Mouse (Mus musculus) right cerebral cortex, adult 18-20 months (tissue): Measurements from ENCODE around the gene Klhl3.

Source experiments
- DNase-seq: peaks from one replicate; pipeline ENCODE4 v3.0.0; 2022; ENCODE audit warnings: mixed read lengths

Gene Klhl3

DNA sequence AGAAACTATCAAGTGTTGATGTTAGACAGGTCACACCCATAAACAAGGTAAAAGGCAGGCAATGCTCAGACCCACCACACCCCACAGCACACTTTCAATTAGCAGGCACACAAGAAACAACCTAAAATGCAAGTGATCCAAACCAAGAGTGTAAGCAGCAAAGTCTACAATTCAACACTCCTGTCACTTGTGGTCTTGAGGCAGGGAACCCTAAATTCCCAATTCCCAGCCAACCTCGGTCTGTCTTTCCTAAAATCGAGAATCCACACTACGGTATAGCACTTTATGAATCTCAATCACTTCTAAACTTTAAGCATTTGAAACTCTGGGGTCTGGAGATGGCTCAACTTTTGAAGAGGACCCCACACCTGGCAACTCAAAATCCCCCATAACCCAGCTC is 10.9 kb upstream of the Klhl3 start:
- DNase-seq = no peak

DNA sequence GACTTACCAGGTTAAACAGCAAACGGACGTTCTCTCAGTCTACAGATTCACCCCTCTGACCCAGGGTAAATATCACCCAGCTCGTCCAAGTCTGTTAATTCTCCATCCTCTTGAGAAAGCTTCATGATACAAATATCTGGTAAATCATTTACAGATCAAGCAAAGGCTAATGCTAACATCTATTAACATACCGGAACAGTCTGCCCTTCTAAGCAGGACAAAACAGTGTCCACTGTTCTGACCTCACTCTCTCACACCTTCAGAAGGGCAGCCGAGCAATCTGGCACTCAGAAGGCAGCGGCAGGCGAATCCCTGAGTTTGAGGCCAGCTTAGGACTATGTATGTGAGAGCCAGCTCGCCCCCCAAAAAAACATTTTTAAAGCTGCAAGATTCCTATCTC is 10.0 kb upstream of the Klhl3 start:
- DNase-seq = no peak

DNA sequence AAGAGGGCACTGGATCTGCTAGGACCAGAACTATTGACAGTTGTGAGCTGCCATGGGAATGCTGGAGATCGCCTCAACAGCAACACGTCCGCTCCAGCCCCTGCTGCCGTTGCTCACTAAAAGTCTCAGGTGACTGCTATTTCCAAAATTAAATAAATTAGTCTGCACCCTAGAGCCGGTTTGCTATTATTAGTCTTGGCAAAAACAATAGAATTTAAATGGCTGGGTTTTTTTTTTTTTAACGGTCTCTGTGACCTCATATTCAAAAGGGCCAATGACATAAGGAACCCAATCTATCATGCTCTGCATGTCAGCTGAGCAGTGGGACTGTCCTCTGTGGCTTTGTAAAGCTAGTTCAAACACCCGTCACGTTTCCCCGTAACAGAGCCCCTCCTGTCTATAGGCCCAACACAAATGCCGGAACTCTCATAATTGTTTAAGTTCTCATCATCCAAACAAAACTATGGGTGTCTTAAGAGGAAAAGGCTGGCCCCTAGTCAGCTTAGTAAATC is 9.4 kb upstream of the Klhl3 start:
- DNase-seq = no peak

DNA sequence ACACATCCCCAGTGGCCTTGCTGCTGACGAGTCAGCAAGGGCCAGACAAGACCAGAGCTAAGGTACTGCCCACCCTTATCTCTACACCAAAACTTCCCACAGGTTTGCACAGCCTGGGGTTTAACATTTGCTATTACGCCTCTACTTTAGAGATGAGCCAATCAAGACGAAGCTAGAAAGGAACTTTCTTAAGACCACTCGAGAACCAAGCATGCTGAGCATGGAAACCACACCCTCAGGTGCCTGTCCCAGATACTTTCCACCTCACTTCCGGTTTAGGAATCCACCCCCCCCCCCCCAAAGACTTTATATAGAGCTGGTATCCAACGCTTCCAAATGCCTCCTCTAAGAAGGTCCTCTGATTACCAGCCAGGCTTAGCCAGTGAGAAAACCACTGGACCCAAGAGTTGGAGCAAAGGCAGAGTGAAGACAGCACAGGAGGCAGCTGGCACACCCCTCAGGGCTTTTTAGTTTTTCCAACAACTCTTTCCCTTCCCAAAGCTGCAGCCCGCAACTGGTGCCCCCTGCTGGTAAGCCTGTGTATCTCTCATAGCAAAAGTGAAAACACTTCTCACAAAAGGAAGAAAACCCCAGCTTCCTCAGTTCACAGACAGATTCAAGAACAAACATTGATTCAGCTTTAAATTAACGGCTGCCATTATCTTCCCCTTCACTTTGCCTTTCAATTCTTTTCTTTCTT is 4.1 kb upstream of the Klhl3 start:
- no peak for DNase-seq

DNA sequence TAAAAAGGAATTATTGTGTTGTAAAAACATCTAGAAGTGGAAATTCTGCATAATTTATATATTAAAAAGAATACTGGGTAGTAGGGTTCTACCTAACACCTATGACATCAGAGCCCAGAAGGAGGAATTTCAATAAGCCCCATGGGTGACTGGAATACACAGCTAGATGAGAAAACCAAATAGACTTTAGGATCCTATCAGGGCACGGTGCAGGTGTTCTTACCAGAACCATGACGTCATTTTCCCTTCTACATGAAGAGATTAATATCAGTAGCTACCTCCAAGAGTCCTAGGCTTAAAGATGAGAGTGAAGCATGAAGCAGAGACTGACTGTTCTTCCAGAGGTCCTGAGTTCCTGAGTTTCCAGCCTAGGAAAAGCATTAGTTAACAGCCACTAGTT is 3.4 kb upstream of the Klhl3 start:
- DNase-seq = no peak

DNA sequence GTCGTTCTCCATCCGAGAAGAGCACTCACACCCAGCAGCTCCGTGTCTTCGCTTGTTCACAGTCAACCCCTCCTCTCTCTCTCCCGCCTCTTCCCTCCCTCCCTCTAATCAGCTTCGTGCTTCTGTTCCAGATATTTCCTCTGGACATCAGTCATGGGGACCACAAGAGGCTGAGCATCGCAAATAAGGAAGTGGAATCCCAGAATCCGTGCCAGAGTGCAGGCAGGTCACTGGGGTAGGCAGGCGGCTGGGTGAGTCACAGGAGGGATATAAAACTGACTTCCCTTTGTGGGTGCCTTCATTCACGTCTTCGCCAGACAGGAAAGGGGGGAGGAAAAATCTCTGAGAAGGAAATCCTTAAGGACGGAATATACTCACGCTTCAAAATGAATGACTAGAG is 1.8 kb upstream of the Klhl3 start:
- DNase-seq = no peak

DNA sequence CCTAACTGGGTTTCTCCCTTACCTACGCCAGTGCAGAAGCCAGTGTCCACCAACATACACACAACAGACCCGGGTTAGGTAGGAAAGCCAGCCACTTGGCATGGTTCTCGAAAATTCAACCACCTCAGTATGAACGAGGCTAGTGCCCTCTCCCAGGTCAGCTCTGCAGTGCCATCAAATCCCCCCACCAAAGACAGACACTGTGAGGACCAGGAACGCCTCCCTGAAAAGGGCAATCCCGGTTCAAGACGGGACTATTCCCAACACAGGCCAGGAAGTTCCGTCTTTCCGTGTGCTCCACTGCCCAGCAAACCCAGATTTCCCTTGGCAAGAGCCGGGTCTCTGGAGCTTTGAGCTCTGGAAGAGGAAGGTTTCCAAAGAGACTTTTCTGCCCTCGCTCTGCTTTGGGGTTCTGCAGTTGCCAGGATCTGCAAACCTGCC is 771 bp downstream of the Klhl3 start:
- DNase-seq = peak; percentile 20

DNA sequence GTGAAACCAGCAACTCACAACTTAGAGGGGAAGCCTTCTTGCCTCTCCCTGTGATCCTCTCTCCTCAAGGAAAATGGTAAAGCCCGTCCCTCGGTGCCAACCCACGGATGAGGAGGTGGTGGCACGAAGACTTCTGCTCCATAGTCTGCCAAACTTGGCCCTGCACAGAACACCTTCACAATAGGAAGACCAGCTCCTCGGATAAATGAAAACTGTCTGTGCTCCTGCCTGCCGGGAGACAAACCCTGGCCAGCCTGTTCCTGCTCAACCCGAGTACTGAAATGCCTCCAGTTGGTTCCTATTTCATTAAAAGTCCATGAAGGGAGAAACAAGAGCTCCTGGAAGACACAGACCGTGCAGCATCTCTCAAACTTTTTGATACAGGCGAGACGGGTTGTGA is 1.2 kb downstream of the Klhl3 start:
- DNase-seq = peak; percentile 69

DNA sequence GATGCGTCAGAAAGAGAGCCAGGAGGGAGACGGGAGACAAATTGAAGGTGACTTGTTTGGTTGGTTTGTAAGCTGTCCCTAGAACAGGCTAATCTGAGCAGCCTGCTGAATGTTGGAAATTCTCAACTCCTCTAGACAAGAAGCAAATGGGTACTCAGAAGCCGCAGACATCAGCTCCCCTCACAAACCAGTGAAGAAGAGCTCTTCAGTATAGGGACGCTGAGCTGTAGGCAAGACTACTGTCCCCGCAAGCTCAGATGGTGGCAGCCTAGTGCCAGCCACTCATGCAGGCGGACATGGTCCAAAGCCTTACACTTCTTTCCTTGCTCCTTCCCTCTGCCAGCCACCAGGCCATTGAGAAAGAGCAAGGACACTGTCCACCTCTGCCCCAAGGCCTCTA is 2.1 kb downstream of the Klhl3 start:
- peak; percentile 40 for DNase-seq

DNA sequence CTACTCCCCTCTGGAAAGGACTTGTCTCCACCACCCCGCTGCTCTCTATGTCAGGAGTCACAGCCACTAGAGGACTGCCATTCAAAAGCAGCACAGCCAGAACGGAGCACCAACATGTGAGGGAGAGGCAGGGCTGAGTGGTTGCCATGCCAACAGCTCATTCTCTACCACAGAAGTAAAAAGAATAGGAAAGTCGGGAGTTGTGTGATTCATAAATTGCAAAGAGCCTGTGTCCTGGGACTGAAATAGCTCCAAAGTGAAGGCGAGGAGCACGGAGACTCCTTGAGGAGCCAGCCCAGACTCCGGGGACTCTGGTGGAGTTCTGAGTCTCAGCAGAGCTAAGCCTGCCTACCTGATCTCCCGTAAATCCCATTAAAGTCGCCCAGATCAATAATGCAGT is 22.7 kb downstream of the Klhl3 start:
- DNase-seq = peak; percentile 88

DNA sequence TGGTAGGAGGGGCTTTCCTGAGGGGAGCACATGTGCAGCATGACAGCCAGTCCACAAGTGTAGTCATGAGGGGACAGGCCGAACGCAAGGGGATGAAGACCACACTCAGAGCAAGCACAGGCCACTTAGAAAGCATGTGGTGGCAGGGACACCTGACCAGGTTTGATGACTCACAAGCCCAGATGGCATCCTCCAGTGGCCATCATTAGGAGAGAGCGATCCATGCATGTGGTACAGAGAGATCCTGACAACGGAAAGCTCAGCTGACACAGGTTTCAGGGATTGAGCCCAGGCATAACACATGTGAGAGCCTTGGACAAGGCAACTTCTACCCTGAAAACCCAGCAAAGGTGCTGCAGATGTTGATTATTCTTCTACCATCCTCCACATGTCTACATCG is 29.0 kb downstream of the Klhl3 start:
- no peak for DNase-seq

DNA sequence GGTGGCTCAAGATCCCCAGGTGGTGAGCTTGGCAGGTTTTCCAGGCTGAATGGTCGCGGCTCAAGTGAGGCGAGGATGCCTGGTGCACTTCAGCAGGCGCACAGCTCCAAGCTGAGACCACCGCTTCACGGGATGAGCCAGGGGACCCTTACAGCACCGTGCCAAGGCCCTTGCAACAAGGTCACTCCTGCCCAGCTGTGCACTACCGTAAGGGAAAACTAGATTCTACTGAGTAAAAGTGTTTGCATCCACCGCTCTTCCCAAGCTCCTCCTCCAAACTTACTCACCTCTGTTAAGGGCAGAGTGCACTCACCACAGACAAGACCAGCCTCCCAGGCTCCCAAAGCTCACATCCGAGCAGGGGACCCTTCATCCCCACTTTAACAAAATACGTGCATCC is 29.9 kb downstream of the Klhl3 start:
- no peak for DNase-seq

DNA sequence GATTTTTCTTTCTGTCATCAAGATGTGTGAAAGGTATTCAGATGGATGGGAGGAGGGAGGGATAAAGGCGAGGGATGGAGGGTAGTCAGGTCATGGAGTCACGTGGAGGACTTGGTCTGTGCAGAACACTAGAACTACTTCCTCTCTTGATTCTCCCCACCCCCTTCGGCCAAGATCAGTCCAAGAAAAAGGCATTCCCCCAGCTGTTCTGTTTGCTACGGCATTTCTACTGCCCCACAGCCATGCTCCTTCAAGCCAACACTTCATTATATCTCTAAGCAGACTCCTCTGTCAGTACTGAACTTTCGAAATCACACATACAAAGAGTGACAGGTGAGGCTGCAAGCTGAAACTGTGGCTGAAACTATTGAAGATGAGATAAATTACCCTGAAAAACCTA is 30.3 kb downstream of the Klhl3 start:
- no peak for DNase-seq

DNA sequence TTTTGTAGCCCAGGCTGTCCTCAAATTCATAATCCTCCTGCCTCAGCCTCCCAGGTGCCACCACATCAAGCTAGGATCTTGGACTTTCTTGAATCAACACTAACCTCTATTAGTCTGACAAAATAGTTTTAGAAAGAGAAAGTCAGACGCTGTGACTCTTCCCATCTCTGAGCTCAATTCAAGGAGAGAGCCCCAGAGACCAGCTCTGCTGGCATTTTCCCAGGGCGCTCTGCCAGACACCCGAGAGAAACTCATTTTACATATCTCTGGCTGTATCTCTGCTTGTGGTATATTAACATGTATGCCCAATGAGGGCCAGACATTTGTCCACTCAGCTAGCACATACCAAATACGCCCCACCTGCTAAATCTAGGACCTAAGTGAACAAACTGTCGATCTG is 35.0 kb downstream of the Klhl3 start:
- no peak for DNase-seq

DNA sequence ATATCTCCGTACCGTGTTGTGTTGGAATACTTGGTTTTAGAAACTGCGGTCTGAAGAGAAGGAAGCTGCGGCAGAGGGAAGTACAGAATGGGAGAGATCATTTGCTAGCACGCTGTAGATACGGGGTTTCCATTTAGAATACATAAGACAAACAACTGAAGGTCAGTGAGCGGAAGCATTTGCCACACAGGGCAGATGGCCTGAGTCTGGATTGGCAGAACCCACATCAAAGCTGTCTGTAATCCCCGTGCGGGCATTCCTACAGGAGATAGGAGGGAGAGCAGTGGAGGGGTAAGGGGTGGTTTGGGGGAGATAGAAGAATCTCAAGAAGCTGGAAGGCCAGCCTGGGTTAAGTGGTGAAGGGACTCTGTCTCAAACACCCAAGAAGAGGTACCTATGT is 38.5 kb downstream of the Klhl3 start:
- no peak for DNase-seq

DNA sequence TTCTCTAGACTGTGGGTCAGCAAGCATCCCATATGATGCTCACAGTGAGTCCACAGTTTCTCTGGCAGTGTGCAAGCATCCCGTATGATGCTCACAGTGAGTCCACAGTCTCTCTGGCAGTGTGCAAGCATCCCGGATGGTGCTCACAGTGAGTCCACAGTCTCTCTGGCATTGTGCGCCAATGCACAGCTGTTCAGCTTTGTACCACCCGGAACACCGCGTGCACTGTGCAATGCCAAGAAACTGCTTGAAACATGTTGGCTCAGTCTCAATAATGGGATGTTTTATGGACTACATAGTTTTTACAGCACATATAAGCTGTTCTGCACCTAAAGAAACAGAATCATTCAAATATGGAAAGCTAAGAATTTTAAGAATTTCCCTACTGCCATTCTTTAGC is 38.9 kb downstream of the Klhl3 start:
- DNase-seq = peak; percentile 63

DNA sequence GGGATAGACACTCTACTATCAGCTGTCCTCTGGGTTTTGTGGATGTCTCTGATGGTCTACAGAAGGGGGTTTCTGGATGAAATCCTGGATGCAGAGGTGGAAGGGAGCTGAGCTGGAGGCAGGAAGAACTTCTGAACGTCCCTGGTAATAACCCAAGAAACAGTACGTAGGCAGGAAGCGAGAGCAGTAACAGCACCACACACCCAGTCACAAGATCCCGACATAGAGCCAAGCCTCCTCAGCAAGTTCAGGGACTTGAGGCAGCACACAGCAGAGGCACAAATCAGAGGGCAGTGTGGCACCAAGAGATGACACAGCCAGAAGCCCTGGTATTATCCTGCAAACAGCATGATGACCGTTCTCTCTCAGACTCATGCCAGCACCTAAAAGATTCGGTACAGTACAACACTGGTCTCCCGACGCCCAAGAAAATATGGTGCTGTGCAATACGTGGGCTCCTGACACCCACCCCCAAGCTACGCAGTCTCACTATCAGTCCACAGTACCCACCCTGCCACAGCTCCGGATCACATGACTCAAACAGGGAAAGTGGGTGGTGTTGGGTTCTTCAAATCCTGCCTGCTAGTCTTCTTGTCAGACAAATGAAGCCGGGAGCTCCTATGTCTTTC is 40.0 kb downstream of the Klhl3 start:
- peak; percentile 83 for DNase-seq

DNA sequence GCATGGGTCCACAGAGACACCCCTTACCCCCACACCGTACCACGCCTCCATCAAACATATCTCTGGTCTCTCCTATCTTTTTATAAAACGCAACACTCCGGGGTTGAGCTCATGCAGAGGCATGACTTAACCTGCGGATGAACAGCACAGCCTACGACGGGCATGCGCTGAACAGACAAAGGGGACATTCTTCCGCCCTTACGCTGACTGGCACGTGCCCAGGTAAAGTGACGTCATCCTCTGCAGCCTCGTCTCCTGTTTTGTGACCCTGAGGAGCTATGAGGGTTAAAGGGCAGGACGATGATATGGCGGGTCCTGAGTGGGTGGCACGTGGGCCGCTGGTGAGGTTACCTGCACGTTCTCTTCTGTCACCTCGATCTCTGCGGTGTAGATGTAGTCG is 42.2 kb downstream of the Klhl3 start:
- DNase-seq = no peak

DNA sequence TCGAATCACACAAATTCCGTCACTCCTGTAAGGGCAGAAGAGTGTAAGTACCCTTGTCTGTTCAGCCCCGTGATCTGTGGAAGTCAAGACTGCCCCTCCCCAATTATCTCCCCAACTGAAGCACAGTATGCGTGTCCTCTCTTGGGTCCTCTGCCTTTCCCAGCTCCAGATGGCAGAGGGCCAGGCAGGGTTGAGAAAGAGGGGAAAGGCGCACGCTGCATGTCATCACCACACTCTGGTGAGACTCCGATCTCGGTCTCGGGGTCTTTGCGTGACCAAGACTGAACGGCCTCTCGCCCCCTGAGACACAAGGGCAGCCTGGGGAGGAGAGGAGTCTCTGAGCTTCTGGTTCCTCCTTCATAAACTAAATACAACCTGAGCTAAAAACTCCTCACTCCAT is 42.9 kb downstream of the Klhl3 start:
- no peak for DNase-seq

DNA sequence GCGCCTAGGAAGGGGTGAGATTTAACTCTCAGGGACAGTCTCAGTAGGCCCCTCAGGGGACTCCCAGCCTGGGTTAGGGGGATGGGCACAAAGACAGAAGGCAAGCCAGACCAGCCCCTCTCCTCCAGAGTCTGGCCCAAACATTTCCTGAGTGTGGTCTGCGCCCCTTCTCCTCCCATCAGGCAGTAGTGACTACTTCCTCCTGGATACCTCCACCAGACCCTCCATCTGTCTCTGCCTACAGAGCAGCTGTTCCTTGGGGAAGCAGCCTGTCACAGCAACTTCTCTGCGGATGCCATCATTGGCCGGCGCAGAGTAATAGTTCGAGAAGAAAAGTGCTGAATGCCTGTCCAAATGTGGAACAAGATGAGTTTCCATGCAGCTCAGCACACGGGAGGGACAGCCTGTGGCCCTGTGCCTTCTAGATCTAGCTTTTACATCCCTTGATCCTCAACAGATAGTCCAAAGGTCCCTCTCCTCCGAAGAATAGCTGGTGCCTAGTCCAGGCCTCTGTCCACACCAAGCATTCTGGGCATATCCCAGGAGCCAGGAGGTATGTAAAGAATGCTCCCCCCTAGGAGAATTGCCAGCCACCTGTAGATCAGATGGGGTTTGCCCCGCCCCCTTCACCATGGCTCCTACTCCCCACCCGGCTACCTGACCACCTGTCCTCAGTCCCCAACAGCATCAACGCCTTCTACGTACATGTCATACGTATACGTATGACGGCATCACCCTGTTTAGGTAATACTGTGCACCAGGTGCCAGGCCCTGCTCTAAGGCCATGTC is 44.8 kb downstream of the Klhl3 start:
- DNase-seq = peak; percentile 68

DNA sequence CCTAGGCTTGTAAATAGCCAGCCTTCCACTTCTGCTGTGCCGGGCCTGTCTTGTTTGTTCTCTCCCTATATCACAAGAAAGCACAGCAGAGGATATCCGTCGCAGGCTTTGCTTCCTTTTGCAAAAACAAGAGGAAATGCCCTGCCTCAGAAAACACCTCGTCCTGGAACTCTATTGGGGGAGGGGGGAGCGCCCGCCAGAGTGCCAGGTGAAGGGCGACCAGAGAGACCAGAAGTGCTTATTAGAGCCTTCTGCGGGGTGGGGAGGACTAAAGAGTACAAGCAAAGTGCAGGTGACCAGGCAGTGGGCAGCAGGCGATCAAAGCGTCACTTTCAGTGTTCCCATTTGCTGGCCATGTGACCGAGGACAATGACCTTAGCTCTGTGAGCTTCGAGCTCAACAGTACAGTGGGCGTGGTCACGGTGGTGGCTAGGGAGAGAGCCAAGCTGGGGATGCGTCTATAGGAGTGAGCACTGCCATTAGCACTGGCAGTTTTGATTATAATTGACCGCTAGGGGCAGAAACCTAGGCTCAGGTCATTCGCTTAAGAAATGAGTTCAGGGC is 45.8 kb downstream of the Klhl3 start:
- DNase-seq = no peak

DNA sequence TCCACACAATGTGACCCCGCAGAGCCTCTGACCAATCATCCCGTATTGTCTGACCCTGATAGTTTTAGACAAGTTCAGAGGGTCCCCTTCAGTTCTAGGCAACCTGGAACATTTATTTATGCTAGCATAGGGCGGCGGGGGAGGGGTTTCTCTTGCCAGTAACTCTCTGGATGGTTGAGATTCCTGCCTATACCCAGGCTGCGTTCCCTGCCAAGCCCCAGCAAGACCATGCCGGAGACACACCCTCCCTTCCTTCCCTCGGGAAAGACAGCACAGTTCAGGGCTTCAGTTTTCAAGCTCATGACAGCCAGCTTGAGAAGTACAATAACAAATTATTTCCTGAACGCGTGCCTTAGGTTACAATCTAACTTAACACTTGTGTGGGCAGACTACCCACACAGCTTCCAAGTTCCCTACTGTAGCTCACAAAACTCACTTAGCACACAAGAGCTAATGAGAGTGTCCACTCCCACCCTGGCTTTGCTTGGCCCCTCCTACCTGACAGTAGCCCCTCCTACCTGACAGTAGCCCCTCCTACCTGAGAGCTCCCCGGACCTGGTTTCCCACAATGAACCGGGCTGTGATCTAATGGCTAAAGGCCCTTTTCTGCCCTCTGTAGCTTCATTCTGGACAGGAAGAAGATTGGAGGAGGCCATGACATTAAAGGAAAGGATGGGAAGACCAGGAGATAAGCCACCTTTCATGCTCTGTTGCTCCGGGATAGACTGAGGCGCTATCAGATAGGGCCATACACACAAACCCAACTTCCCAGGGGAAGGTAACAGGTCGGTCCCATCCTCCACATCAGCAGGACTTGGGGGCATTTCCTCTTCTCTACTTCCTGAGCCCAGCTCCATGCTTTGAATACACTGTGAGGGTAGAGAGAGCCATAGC is 46.6 kb downstream of the Klhl3 start:
- DNase-seq = no peak

DNA sequence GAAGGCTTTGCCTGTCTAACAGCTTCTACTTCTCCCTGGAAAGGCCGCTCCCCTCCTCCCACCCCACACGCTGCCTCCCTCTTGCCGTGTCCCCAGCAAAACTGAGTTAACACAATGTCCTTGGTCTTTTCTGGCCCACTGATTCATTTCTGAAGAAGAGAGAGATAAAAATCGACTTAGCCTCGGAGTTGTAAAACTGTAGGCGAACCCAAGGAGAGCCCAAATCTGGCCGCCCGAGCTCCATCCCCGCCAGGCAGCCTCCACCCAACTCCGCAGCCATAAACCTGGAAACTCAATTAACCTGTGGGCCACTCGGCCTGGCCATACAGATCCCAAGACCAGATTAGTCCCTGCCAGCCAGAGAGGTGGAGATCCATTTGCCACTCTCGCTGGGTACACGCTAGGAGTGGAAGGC is 47.3 kb downstream of the Klhl3 start:
- DNase-seq = peak; percentile 45
